Mouse (Mus musculus): ENCODE data around the gene Rapgefl1. TPM values are rescaled to one million over a fixed set of nuclear protein-coding genes. Genes with fewer than 3 reads are reported as not detected.

Rapgefl1 gene
- total RNA-seq, 1 experiment = 0.98 TPM

- Histone ChIP-seq H3K4me1 (ENCODE audit: control insufficient read depth in 2 of 2, insufficient read depth in 2 of 2, low read length in 2 of 2, poor library complexity in 1 of 2) (peaks cover 2 to 10% of the 10 kb centered on the region in 2 experiments; a peak in 1 of 4 replicates), H3K4me3 (ENCODE audit: insufficient read depth in 1 of 2, low read depth in 1 of 2, low read length in 2 of 2, poor library complexity in 1 of 2, severe bottlenecking in 1 of 2) (no peak overlapping the region), H3K9ac (ENCODE audit: insufficient read depth, low read depth, low read length, poor library complexity, severe bottlenecking) (no peak overlapping the region), H3K27ac (ENCODE audit: insufficient read depth, low read depth, low read length, poor library complexity, severe bottlenecking) (no peak overlapping the region), H3K36me3 (ENCODE audit: control insufficient read depth, insufficient read depth, low read length, poor library complexity, severe bottlenecking) (0 out of 2 replicates have a peak, but pooled peaks cover 4% of the 10 kb centered on the region), H3K9me3 (ENCODE audit: control insufficient read depth, insufficient read depth, low read depth, low read length) (no peaks in the 10 kb centered on the region)
- TF ChIP-seq ZC3H11A (IDR thresholded peaks at IDR 0.05; ENCODE audit: borderline replicate concordance, low read depth, low read length) (no peak), HCFC1 (IDR thresholded peaks at IDR 0.05; ENCODE audit: borderline replicate concordance, insufficient read depth, low read length) (no peak), ZNF384 (IDR thresholded peaks at IDR 0.05; ENCODE audit: low read depth, low read length) (no peak), CHD2 (IDR thresholded peaks at IDR 0.05; ENCODE audit: low read depth, low read length) (no peak), MAFK (IDR thresholded peaks at IDR 0.05; ENCODE audit: insufficient read depth, low read depth, low read length) (no peak)
- in situ Hi-C loops (cut with MboI; ENCODE audit: low sequenced_read_pairs in 2 of 2, unreplicated experiment in 2 of 2) = no loop called here
- DNase-seq (ENCODE audit: low read depth, low spot score) = no peak
Measured at GRCm38 (mm10) chr11:98872040-98872439, 35.5 kb downstream of the Rapgefl1 start.

- in situ Hi-C loops (cut with MboI; ENCODE audit: low sequenced_read_pairs in 2 of 2, unreplicated experiment in 2 of 2) = no loop called here
- H3K9me3 ChIP-seq (ENCODE audit: control insufficient read depth, insufficient read depth, low read depth, low read length) = no peaks in the 10 kb centered on the region
- H3K4me1 ChIP-seq (ENCODE audit: control insufficient read depth in 2 of 2, insufficient read depth in 2 of 2, low read length in 2 of 2, poor library complexity in 1 of 2) = peaks cover 2 to 11% of the 10 kb centered on the region in 2 experiments; a peak in 1 of 4 replicates
- H3K4me3 ChIP-seq (ENCODE audit: insufficient read depth in 1 of 2, low read depth in 1 of 2, low read length in 2 of 2, poor library complexity in 1 of 2, severe bottlenecking in 1 of 2) = no peak overlapping the region
- TF ChIP-seq HCFC1 (IDR thresholded peaks at IDR 0.05; ENCODE audit: borderline replicate concordance, insufficient read depth, low read length) (no peak), MAFK (IDR thresholded peaks at IDR 0.05; ENCODE audit: insufficient read depth, low read depth, low read length) (no peak), ZC3H11A (IDR thresholded peaks at IDR 0.05; ENCODE audit: borderline replicate concordance, low read depth, low read length) (no peak), ZNF384 (IDR thresholded peaks at IDR 0.05; ENCODE audit: low read depth, low read length) (no peak), CHD2 (IDR thresholded peaks at IDR 0.05; ENCODE audit: low read depth, low read length) (no peak)
- DNase-seq (ENCODE audit: low read depth, low spot score) = no peak
- no peaks in the 10 kb centered on the region for H3K36me3 ChIP-seq (ENCODE audit: control insufficient read depth, insufficient read depth, low read length, poor library complexity, severe bottlenecking)
- no peak overlapping the region for H3K27ac ChIP-seq (ENCODE audit: insufficient read depth, low read depth, low read length, poor library complexity, severe bottlenecking)
- H3K9ac ChIP-seq (ENCODE audit: insufficient read depth, low read depth, low read length, poor library complexity, severe bottlenecking) = no peak overlapping the region
Measured at GRCm38 (mm10) chr11:98873900-98874299, 37.3 kb downstream of the Rapgefl1 start.

GRCm38 (mm10) chr11:98877001-98877400, 40.4 kb downstream of the Rapgefl1 start:
- no peaks in the 10 kb centered on the region for H3K9me3 ChIP-seq (ENCODE audit: control insufficient read depth, insufficient read depth, low read depth, low read length)
- no peak overlapping the region for H3K27ac ChIP-seq (ENCODE audit: insufficient read depth, low read depth, low read length, poor library complexity, severe bottlenecking)
- no peak for DNase-seq (ENCODE audit: low read depth, low spot score)
- in situ Hi-C loops (cut with MboI; ENCODE audit: low sequenced_read_pairs in 2 of 2, unreplicated experiment in 2 of 2) = no loop called here
- TF ChIP-seq MAFK (IDR thresholded peaks at IDR 0.05; ENCODE audit: insufficient read depth, low read depth, low read length) (no peak), CHD2 (IDR thresholded peaks at IDR 0.05; ENCODE audit: low read depth, low read length) (no peak), HCFC1 (IDR thresholded peaks at IDR 0.05; ENCODE audit: borderline replicate concordance, insufficient read depth, low read length) (no peak), ZC3H11A (IDR thresholded peaks at IDR 0.05; ENCODE audit: borderline replicate concordance, low read depth, low read length) (no peak), ZNF384 (IDR thresholded peaks at IDR 0.05; ENCODE audit: low read depth, low read length) (no peak)
- no peak overlapping the region for H3K4me3 ChIP-seq (ENCODE audit: insufficient read depth in 1 of 2, low read depth in 1 of 2, low read length in 2 of 2, poor library complexity in 1 of 2, severe bottlenecking in 1 of 2)
- no peak overlapping the region for H3K9ac ChIP-seq (ENCODE audit: insufficient read depth, low read depth, low read length, poor library complexity, severe bottlenecking)
- peaks cover 2 to 12% of the 10 kb centered on the region in 2 experiments; a peak in 1 of 4 replicates for H3K4me1 ChIP-seq (ENCODE audit: control insufficient read depth in 2 of 2, insufficient read depth in 2 of 2, low read length in 2 of 2, poor library complexity in 1 of 2)
- peaks cover 2% of the 10 kb centered on the region; the same call in 1 of the 2 replicates for H3K36me3 ChIP-seq (ENCODE audit: control insufficient read depth, insufficient read depth, low read length, poor library complexity, severe bottlenecking)

DNA sequence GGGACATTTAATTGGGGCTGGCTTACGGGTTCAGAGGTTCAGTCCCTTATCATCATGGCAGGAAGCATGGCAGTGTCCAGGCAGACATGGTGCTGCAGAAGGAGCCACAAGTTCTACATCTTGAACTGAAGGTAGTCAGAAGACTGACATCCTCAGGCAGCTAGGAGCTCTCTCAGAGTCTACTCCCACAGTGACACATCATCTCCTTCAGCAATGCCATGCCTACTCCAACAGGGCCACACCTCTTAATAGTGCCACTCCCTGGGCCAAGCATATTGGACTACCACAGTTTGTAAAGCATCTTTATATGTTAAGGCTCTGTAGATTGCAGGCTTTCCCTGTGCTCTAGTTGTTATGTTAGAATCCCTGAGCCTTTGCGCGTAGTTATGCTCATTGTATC, 51.1 kb downstream of the Rapgefl1 start:
- peaks cover 0 to 10% of the 10 kb centered on the region in 2 experiments; a peak in 1 of 4 replicates for H3K4me1 ChIP-seq (ENCODE audit: control insufficient read depth in 2 of 2, insufficient read depth in 2 of 2, low read length in 2 of 2, poor library complexity in 1 of 2)
- in situ Hi-C loops (cut with MboI; ENCODE audit: low sequenced_read_pairs in 2 of 2, unreplicated experiment in 2 of 2) = no loop called here
- DNase-seq (ENCODE audit: low read depth, low spot score) = no peak
- no peak overlapping the region for H3K4me3 ChIP-seq (ENCODE audit: insufficient read depth in 1 of 2, low read depth in 1 of 2, low read length in 2 of 2, poor library complexity in 1 of 2, severe bottlenecking in 1 of 2)
- TF ChIP-seq CHD2 (IDR thresholded peaks at IDR 0.05; ENCODE audit: low read depth, low read length) (no peak), MAFK (IDR thresholded peaks at IDR 0.05; ENCODE audit: insufficient read depth, low read depth, low read length) (no peak), ZNF384 (IDR thresholded peaks at IDR 0.05; ENCODE audit: low read depth, low read length) (no peak), ZC3H11A (IDR thresholded peaks at IDR 0.05; ENCODE audit: borderline replicate concordance, low read depth, low read length) (no peak), HCFC1 (IDR thresholded peaks at IDR 0.05; ENCODE audit: borderline replicate concordance, insufficient read depth, low read length) (no peak)
- H3K9me3 ChIP-seq (ENCODE audit: control insufficient read depth, insufficient read depth, low read depth, low read length) = no peaks in the 10 kb centered on the region
- no peak overlapping the region for H3K9ac ChIP-seq (ENCODE audit: insufficient read depth, low read depth, low read length, poor library complexity, severe bottlenecking)
- H3K27ac ChIP-seq (ENCODE audit: insufficient read depth, low read depth, low read length, poor library complexity, severe bottlenecking) = no peak overlapping the region
- H3K36me3 ChIP-seq (ENCODE audit: control insufficient read depth, insufficient read depth, low read length, poor library complexity, severe bottlenecking) = no peaks in the 10 kb centered on the region; the same call in 1 of the 2 replicates
